Mouse (Mus musculus) embryonic facial prominence, embryonic 11.5 days (tissue): ENCODE results near the gene 5330417H12Rik. TPM values are rescaled to one million over a fixed set of nuclear protein-coding genes. Genes with fewer than 3 reads are reported as not detected.

Experiments used
- polyA plus RNA-seq: library from polyadenylated mRNA; unstranded; fragments of >200 nt; fragmentation: Nextera tagmentation; extraction: Ambion mirVana; gene quantifications from 2 replicates; pipeline ENCODE4 v1.2.1, GENCODE M21; 2014

The 5330417H12Rik gene
- polyA plus RNA-seq, 1 experiment from 2014 or later = not detected

Other genes starting within 250 kb of the 5330417H12Rik start
- gene Olfml1, start 57.7 kb downstream of the 5330417H12Rik start, polyA plus RNA-seq = 21.5 and 23.8 TPM in 2 replicates
- 17.8 and 19.2 TPM in 2 replicates for gene Ppfibp2, start 30.0 kb downstream of the 5330417H12Rik start, polyA plus RNA-seq
- gene Cyb5r2, start 132.9 kb upstream of the 5330417H12Rik start, polyA plus RNA-seq = 0.29 and 0.31 TPM in 2 replicates
- gene Ovch2, start 176.0 kb upstream of the 5330417H12Rik start, polyA plus RNA-seq = not detected in 2 replicates
- gene Olfr467, start 187.1 kb upstream of the 5330417H12Rik start, polyA plus RNA-seq = not detected in 2 replicates
- gene Olfr469, start 200.4 kb upstream of the 5330417H12Rik start, polyA plus RNA-seq = not detected in 2 replicates
- gene Olfr470, start 222.3 kb upstream of the 5330417H12Rik start, polyA plus RNA-seq = not detected in 2 replicates